Mouse (Mus musculus): ENCODE results near the gene Ddah2.

DNA sequence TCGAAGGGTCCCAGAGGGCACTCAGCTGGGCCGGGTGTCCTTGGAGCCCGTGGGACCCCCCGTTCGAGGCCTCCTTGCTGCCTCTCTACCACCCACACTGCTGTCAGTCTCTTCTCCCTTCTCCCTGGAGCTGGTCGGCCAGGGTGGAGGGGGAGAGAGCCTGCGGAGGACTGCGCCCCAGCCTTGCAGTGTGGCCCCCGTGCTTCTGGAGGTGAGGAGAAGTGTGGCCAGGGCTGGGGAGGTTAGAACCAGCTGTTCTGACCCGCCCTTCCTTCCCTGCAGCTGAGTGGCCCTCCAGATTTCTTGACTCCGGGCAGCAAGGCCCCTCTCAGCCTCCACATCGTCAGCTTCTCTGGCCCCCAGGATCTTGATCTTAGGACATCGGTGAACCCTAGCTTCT is 34.6 kb upstream of the Ddah2 start:
- no peak for TF ChIP-seq POLR2A (IDR thresholded peaks at IDR 0.05; ENCODE audit: control insufficient read depth, extremely low read depth, insufficient read depth, low read length, poor library complexity)
- TF ChIP-seq CTCF (IDR thresholded peaks at IDR 0.05; ENCODE audit: borderline replicate concordance, control insufficient read depth, extremely low read depth, insufficient read depth, low read length, poor library complexity), result no peak
